Mouse (Mus musculus) ovary, postnatal 10 days (tissue): ENCODE results near the gene Copb1.

ENCODE experiments used
- DNase-seq: peaks from one replicate; pipeline ENCODE4 v3.0.0; 2022; ENCODE audit warnings: low spot score

The Copb1 gene

DNA sequence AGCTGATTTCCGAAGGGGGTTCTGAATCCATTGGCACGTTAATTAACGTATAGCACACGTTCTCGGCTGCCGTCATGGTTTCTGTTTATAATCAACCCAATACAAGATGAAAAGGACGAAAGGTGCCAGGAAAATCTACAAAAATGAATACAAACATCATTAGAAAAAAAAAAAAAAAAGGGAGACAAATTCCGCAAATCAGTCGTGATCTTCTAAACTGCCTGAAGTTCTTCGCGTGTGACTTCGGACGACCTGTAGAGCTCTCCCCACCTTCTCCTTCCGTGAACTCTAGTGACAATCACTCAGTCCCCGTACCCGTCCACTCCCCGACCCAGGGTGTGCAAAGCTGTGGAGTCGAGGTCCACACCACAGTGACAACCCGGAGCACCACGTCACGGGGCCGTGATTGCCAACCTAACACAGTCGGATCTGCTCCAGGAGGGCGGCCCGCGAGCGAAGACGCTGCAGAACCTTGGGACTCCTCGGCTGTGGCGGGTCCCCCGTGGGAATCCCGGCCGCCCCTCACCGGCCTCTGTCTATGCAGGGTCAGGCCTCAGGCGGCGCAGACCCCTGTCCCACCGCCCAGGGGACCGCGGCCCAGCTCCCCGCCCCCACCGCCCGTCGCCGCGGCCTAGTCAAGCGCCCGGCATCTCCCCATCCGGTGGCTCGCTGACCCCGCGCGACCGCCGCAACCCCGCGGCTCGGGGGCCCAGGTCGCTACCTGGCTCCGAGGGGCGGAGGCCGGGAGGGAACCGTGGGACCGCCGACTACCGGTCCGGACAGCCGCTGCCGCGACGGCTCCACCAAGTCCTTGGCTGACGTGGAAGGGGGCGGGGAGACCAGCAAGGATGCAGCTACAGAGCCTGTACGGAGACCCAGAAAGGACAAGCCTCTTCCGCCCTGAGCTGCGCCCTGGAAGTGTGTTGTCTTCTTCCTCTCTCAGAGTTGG lies at the start of gene Copb1:
TSS of gene Copb1 (minus strand) at position 827 of the 949 bp plus-strand sequence.
- peak; percentile 74 for DNase-seq

DNA sequence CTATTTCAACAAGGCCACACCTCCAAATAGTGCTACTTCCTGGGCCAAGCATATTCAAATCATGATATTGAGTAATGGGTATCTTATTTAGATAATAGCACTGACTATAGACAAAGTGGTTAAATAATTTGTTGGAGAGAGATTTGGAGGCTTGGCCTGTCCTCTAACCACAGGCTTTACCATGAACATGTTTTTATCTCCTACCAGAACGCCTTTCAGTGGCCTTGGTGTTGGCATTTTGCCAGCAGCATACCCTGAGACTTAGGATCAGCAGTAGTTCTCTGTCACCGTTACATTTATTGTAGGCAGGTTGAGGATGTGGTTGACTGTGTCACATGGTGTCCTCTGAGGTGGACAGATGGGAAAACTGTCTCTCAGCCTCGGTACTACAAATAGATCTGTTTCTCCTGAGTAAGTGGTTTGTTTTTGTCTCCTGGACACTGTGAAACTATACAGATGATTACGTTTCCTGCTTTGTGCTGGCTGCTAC lies 46.8 kb upstream of the Copb1 start:
- DNase-seq: no peak

DNA sequence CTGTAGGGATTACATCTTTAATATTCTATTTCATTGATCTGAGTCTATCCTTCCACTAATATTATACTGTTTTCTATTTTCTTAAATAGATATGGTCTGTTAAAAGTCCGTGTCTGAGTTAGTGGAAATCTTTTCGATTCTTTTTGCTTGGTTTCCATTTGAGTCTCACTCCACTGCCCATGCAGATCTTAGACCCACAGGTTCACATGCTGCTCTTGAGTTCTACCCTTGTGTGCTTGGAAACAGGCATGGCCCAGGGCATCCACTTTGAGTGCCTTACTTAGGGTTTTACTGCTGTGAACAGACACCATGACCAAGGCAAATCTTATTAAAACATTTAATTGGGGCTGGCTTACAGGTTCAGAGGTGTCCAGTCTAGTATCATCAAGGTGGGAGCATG lies 46.3 kb upstream of the Copb1 start:
- DNase-seq: no peak

DNA sequence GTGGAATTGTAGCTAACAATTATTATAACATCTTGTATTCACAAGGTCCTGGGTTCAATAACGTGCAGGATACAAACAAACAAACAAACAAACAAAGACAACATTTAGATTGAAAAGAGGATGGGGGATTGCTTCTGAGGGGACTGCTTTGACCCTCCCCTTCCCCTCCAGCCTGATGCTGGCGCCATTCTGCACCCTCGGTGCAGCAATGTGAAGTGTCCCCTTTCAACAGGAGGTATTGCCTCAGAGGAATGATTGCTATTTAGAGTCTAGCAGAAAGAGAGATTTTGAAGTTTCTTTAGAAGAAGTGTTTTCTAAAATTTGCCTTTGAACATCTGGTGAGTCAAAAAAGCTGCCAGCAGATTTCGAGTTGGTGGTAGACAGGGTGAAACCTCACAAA lies 44.7 kb upstream of the Copb1 start:
- no peak for DNase-seq

DNA sequence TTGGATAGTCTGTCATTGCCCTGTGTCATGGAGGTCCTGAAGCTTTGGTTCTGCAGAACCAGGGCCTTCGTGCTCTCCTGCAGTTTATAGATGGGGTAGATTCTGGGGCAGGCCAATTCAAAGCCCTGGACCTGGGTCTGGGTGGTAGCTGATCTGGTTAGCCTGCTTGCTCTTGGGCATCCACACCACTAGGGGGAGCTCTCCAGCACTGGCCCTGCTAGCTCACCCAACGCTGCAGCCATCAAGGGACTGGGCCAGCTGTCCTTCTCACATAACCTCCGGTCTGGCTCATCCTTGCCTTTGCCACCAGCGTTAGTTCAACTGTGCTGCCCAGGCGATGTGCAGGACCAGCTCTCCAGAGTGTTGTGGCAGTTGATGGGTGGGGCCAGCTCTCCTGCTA lies 40.2 kb upstream of the Copb1 start:
- DNase-seq: no peak

DNA sequence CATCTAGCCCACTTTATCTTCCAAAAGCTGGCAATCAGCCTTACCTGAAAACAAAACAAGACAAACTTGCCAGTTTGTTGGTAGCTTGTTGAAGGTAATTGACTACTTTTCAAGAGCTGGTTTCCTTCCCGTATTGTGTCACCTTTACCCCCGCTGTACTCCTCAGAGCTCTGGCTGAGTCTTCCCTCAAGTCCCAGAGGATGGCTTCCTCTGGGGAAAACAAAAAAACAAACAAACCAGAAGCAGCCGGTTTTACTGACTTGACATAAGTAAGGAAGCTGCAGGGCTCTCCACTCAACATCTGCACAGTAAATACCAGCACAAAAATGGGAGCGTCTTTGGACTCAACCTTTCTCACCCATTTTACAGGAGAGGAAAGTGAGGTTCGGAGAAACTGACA lies 39.4 kb upstream of the Copb1 start:
- DNase-seq: no peak

DNA sequence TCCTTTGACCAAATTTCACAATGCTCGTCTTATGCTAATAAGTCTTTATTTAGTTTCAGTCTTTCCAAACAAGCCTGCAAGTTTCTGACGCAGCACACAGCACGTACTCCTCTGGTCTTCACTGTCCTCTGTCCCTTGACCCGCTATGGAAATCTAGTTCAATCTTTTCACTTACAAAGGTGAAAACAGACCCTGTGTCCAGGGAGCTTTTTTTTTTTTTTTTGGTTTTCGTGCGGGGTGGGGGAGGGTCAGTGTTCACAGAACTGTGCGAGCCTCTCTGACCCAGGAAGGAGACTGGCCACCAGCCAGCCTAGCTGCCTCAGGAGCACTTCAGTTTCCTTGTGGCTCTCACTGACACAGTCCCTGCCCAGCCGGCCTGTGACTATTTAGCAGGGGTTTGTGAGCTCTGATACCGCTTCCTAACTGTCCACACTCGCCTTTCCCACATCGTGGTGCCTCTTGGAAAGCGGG lies 38.0 kb upstream of the Copb1 start:
- DNase-seq: peak; percentile 32

DNA sequence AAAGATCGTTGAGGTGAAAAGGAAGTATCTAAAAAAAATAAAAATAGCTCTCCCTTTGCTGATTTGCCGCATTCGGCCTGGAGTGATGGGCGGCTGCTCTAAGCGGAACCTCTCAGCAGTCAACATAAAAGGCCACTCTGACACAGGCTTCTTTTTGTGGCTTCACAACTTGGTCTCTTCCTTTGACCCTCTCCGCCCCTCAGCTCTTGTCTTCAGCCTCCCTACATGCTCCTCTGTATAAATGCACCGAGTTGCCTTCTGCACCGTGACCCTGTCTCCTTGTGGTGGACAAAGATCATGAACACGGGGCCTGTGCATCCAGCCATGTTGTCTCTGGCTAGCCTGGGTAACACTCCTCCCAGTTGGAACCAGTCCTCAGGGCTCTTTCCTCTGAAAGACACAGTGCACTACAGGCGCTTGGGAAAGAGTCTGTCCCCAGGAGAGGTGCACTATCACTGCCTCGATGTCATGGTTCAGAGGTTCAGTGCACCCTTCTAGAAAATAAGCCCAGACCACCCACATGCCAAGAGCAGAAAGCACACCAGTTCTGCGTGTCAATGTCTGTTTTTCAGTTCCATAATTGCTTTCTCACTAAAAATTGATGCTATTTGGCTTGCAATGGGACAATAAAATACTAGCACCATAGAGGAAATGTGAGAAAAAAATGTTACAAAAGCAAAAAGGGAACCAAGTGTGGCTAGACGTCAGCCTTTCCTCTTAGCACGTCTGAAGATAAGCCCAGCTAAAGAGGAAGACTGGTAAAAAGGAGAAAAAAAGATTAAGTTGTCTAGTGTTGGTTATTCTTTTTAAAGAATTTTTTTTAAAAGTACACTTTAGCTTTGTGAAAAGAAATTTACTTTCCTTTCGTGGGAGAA lies 37.2 kb upstream of the Copb1 start:
- DNase-seq: no peak

DNA sequence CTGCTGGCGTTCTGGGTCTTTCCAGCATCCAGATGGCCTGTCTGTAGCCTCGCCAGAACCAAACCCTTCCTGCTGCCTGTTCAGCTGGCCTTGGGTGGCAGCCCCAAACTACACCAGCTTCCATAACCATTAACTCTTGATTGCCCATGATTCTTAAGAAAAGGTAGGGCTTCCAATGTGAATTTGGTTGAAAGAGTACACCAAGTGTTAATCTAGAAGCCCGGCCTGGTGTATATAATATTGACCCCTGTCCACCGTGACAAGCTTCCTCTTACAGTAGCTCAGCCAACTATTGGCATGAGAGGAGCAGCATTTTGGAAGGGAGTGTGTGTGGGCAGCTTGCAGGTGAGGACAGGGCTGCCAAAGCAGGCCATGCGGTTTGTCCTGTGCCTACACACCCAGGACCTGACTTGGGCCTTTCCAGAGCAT lies 35.6 kb upstream of the Copb1 start:
- DNase-seq: no peak

DNA sequence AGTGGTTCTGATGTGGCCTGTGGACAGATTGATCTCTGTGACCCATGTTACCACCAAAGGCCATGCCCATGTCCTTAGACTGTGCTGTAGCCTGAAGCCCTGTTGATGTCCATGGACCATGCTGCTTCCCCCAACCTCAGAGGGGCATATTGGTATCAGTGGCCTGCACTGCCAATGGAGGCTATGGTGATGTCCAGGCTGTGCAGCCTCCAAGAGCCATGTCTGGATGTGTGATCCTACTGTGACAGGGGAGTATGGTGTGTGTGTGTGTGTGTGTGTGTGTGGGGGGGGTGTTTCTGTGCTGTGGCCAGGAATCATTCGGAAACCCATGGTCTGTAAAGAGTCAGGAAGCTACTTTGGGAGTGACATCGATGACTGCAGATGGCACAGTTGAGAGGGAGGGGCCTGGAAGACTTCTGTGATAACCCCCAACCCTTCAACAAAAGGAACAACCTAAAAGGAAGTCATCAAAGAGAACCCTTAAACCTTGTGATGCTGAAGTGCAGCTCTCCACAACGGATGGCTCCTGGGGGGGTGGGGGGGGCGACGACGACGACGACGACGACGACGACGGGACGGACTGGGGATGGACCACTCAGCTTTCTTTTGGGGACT lies 29.9 kb upstream of the Copb1 start:
- DNase-seq: no peak

DNA sequence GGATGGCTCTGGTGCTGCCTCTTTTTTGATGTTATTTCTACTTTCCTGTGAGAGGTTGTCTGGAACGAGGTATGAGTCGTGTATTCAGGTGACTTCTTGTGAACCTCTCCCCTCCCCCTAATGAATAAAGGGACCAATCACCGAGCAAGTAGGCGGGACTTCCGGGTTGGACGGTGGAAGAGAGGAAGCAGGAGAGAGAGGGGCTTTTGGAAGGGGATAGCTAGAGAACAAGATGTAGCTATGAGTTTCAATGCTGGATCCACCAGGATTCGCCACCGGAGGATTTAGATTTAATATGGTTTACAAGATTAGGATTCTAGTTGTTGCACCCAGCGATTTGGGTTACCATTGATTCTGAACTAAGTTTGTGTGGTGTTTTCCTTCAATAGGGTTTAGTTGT lies 28.5 kb upstream of the Copb1 start:
- DNase-seq: no peak

DNA sequence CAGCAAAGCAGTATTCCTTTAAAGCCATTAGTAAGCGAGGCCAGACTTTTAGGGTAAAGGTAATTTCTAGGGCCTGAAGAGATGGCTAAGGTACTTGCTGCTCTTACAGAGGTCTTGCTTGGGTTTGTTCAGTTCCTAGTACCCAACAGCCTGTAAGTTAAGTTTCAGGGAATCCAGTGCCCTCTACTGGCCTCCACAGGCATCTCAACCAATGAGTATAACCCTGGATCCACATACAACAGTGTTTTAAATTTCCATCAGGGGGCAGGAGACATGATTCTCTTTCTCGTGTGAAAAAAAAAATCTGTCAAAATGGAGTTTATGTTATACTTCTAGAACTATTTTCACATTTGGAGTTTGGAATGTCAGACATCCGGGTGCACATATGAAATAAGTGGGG lies 27.2 kb upstream of the Copb1 start:
- no peak for DNase-seq

DNA sequence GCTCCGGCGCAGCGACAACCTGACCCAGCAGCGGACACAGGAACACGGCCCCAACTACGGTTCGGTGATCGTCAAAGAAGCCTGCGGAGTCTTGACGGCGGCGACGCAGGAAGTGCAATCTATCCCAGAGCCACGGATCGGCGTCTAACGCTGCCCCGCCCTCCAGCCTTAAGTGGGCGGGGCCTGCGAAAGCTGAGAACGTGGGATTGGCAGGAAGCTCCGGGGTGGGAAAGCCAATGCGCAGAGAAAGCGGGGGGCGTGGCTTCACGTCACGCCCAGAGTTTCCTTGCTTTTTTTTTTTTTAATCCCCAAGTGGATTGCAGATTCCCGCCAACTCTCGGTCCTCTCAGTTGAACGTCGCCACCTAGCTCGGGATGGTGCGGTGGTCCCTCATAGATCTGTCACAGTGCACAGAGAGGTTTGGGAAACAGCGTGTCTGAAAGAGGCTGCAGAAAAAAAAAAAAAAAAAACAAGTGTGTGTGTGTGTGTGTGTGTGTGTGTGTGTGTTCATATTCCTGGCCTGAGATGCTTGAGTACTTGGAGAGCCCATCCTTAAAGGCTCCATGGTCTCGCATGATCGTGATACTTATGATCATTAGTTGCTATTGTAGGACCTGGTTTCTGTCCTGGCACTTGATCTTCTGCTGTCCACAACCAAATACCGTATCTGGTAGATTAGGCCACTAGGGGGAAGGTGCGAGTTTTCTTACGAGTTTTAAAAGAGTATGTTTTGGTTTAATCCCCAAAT lies 21.7 kb upstream of the Copb1 start, which contains the start of gene Psma1:
TSS of gene Psma1 (minus strand) at position 114 of the 748 bp plus-strand sequence.
- peak; percentile 85 for DNase-seq

DNA sequence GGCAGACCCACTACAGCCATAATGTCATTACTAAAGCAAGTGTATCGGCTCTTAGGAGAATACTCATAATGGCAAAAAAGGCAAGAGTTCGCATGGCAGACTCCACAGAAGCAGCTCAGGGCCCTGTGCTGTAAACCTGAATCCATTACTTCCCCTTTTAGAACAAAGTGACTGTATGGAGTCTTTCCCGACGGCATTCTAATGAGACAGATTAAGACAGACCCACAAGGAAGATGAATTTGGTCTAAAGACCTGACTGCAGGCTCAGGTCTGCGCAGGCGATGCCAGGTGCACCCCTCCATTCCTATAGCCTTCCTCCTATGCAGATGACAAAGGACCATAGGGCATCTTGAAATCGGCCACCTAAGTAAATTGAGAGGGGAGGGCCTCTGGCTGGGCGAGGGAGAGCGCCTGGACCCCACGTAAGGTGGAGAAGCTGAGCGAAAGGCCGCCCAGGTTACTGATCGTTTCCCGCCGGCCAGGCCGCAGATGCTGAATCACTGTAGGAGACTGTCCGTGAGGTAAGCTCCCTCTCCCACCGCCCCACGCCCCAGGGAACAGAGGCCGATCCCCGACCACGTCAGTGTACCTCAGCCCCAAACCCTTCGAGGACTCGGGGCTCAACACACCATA lies 21.0 kb upstream of the Copb1 start:
- DNase-seq: no peak

DNA sequence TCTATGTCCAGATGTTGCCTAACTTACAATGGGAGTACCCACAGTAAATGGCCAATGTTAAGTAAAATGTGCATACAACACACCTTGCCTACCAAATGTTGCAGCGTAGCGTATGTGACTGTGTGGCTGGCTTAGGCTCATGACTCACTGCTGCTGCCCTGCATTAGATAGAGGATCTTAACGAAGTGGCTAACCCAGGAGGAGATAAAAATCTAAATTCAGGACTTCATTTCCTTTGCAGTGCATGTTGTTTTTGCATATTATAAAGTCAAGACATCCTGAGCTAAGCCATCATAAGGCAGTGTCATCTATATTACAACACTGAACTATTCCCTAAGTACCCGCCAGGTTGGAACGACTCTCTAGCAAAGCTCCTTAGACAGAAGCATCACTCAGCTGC lies 13.9 kb upstream of the Copb1 start:
- DNase-seq: no peak

DNA sequence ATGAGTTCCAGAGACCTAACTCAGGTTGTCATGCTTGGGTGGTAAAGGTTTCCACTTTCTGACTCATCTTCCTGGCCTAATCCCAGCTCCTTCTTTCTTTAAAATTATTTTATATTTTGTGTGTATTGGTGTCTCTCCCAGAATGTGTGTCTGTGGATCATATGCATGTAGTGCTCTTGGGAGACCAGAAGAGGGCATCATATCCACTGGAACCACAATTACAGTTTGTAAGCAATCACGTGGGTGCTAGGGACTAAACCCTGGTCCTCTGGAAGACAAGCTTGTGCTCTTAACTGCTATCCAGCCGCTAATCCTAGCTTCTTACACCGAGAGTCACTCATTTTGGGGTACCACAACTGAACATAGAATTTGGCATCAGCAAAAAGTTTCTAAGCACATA lies 2.8 kb downstream of the Copb1 start:
- no peak for DNase-seq

DNA sequence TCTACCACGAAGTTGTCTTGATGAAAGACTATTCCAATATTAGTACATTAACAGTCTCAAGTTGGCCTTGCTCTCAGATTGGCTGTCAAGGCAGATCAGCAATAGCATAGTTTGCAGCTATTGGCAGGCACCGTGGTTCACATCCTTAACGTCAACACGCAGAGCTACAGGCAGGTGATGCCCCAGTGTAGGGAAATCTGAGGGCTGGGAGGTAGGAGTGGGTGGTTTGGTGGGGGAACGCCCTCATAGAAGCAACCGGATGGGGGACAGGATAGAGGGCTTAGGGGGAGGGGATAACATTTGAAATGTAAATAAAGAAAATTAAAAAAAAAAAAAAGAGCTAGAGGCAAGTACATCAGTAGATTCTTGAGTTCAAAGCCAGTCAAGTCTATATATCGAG lies 20.5 kb downstream of the Copb1 start:
- DNase-seq: no peak

DNA sequence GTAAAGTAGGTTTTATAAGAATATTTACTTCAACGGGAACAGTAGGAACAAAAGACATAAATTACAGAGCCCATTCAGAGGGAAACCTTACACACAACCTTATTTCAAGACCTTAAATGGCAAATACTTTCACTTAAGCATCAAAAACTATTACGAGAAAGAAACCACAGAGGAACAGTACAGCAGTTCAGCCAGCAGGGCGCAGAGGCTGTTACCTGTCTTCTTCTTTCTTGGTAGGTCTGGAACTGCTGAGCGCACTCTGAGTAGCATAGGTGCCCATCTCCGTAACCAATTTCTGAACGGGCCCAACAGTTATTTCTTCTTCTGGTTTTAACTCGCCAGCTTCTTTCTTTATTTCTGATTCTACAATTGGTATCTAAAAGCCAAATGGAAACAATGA lies 21.5 kb downstream of the Copb1 start:
- no peak for DNase-seq

DNA sequence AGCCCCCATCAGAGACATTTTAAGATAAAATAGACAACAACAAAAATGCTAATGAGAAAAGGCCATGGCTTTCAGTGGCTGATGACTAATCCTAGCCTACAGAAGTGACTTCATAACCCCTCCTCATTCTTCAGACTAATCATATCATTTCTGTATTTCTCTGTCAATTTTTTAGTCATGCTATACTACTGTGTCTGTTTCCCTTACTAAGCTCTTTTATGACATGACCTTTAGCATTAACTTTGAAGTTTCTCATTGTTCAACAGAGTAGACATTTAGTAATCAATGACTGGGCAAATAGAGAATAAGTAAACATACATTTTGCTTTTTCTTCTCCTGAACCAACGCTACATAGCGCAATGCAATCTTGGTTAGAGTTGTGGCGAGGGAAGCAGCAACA lies 22.7 kb downstream of the Copb1 start:
- no peak for DNase-seq

DNA sequence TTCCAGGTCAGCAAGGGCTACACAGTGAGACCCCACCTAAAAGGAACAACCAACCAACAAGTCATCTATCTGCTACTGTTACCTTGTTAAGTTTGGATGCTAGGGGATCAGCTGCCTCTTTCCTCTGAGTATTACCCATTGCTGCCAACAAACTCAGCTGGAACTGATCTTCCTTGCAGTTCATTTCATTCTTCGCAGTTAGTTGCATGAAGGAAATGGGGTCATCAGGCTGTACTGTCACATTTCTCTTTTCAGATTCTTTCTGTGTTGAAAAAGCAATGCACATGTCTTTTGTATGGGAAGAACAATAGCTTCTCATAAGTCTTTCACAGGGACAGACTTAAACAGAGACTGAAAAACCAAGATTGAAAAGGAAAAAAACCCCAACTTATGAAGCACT lies 28.0 kb downstream of the Copb1 start:
- no peak for DNase-seq

DNA sequence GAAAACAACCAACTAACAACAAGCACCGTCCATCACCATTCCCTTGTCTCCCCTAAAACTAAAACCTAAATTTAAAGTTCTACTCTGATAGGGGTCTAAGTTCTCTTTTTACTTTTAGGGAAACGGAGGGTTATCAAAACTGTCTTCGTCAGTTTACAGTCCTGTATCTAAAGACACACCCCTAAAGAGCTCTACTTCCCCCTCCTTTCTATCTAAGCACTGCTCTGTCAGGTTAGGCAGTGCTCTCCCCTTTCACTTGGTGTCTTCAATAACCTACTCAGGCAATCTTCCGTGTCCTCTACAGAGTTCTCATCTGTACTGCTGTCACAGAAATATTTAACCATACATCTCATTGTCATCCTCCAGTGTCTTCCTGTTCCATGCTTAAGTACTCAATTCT lies 34.1 kb downstream of the Copb1 start:
- no peak for DNase-seq
